Mouse (Mus musculus) E14TG2a.4 (cell line): ENCODE measurements around the gene Klf9.

ENCODE experiments used
- H3K27me3 ChIP-seq: 2 replicates; pipeline ENCODE4 v1.6.1; 2014; ENCODE audit warnings: low read length, control low read depth; ENCODE audit not compliant: insufficient read depth
- H3K36me3 ChIP-seq: 2 replicates; pipeline ENCODE4 v1.6.1; 2014; ENCODE audit warnings: low read length, control low read depth; ENCODE audit not compliant: insufficient read depth
- H3K4me1 ChIP-seq: replicated peaks from 2 replicates; pipeline ENCODE4 v1.6.1; 2014; ENCODE audit warnings: low read depth, low read length, control low read depth
- H3K4me3 ChIP-seq: replicated peaks from 2 replicates; pipeline ENCODE4 v1.5.1; 2014; ENCODE audit warnings: mild to moderate bottlenecking, low read length
- H3K9me3 ChIP-seq: 2 replicates; pipeline ENCODE4 v1.6.1; 2014; ENCODE audit warnings: low read length, control low read depth
- CTCF ChIP-seq: conservative IDR thresholded peaks from 2 replicates; pipeline ENCODE4 v1.5.1; 2014; ENCODE audit warnings: low read length
- NANOG ChIP-seq: IDR thresholded peaks from 2 replicates; pipeline ENCODE4 v1.6.1; 2014; ENCODE audit warnings: borderline replicate concordance, low read length, mixed read lengths
- POU5F1 ChIP-seq: IDR thresholded peaks from 2 replicates; pipeline ENCODE4 v1.6.1; 2014; ENCODE audit warnings: low read length, borderline replicate concordance

Klf9 gene

DNA sequence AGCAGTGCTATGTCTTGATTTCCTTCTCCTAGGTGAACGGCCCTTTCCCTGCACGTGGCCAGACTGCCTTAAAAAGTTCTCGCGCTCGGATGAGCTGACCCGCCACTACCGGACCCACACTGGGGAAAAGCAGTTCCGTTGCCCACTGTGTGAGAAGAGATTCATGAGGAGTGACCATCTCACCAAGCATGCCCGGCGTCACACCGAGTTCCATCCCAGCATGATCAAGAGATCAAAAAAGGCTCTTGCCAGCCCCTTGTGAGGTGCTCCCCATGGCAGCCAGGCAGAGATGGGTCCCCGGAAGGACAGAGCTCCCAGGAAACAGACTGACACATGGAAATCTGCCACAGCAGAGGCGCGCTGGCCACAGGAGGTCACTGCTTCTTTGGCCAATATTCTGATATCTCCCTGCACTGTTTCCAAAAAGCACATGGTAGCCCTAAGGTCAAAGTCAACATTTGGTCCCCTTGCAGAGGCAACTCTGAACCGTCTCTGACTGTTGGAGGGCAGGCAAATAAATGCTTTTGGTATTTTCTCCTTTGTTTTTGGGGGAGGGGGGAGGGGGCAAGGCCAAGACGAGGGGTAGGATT lies 23.7 kb downstream of the Klf9 start:
- no peak for TF ChIP-seq NANOG
- no peak for TF ChIP-seq CTCF
- TF ChIP-seq POU5F1: no peak
- peaks cover 82% of the 10 kb centered on the region for H3K36me3 ChIP-seq
- H3K27me3 ChIP-seq: no peaks in the 10 kb centered on the region
- peaks cover 95% of the 10 kb centered on the region for H3K4me1 ChIP-seq
- H3K9me3 ChIP-seq: no peaks in the 10 kb centered on the region
- H3K4me3 ChIP-seq: no peak overlapping the region; the same call in 1 of the 2 replicates

DNA sequence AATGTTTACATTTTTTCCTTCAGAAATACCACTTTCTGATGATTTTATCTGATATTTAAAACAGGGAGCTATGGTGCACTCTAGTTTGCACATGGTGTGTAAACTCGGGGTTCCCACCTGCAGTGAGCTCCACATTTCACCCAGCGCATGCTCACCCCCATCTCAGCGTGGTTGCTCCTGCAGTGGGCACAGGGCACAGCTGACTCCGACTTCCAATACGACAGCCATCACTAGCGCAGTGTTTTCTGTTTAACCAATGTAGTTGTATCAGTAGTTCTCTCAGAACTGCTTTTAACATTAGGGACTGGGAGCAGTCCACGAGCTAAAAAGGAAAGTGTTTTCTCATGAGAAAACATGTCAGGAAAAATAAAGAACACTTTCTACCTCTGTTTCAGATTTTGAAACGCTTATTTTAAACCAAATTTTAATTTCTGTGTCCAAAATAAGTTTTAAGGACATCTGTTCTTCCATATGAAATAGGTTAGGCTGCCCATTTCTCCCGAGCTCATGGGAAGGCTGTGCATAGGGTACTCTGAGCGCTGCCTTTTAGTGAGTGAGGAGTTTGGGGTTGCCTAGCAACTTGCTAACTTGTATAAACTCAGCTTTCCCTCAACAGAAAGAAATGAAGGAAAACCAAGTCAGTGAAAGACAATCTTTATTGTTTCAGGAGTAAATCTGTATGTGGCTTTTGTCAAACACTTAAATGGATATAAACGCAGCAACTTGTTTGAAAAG lies 25.7 kb downstream of the Klf9 start:
- Histone ChIP-seq H3K4me1 (peaks cover 99% of the 10 kb centered on the region), H3K36me3 (peaks cover 79% of the 10 kb centered on the region), H3K9me3 (no peaks in the 10 kb centered on the region), H3K27me3 (no peaks in the 10 kb centered on the region), H3K4me3 (no peak overlapping the region)
- TF ChIP-seq NANOG (no peak), CTCF (no peak), POU5F1 (no peak)

DNA sequence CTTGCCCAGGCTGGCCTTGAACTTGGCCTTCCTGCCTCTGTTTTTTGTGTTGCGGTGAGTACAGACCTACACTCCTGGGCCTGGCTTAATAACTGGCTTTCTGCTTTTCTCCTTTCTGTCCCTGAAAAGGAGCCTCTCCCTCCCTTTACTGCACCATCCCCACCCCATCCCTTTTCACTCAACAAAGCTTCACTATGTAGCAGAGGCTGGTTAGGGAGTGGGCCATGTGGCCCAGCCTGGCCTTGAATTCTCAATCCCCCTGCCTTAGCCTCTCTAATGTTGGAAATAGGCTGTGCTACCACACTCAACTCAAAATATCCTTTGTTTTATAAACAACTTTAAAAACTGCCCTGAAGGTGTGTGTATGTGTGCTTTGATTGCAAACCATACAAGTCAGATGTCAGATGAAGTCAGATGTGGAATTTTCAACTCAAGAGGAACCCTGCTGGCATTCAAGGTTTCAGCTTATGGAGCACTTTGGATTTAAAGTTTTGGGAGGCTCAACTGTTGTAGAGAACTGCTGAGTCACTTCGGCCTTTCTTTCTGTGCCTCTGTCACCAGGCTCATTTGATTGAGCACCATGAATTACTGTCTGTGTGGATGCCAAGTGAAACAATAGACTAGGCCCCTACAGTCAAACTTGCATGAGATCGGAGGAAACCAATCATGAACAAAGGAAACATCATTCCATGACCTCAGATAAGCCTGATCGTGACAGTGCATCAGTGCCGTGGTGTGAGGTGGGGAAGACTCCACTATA lies 28.1 kb downstream of the Klf9 start:
- 0 out of 2 replicates have a peak overlapping the region, but pooled peaks have one; percentile 5 for H3K4me3 ChIP-seq

DNA sequence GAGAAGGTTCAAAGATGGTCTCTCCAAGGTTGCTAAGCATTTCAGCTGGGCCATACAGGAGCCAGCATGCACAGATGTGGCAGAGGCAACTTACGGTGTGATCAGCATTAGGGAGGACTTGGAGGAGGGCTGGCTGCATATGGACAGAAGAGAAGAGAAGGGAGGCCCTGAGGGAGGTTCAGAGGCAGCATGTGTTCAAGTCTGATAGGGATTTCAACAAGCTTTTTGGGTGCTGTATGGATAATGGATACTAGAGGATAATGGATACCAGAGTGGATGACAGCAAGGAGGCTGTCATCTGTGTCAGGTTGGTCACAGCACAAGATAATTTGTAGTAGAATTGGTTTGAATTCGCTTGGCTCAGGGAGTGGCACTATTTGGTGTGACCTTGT lies 28.6 kb downstream of the Klf9 start:
- Histone ChIP-seq H3K4me3 (no peak overlapping the region), H3K9me3 (no peaks in the 10 kb centered on the region), H3K4me1 (peaks cover 80% of the 10 kb centered on the region), H3K27me3 (no peaks in the 10 kb centered on the region), H3K36me3 (peaks cover 56% of the 10 kb centered on the region)
- no peak for TF ChIP-seq NANOG
- no peak for TF ChIP-seq POU5F1
- no peak for TF ChIP-seq CTCF

More for the DNA sequence above, 28.1 kb downstream of the Klf9 start:
- H3K27me3 ChIP-seq: no peaks in the 10 kb centered on the region
- peaks cover 82% of the 10 kb centered on the region for H3K4me1 ChIP-seq
- TF ChIP-seq CTCF (no peak), NANOG (no peak), POU5F1 (no peak)
- peaks cover 62% of the 10 kb centered on the region for H3K36me3 ChIP-seq
- no peaks in the 10 kb centered on the region for H3K9me3 ChIP-seq

DNA sequence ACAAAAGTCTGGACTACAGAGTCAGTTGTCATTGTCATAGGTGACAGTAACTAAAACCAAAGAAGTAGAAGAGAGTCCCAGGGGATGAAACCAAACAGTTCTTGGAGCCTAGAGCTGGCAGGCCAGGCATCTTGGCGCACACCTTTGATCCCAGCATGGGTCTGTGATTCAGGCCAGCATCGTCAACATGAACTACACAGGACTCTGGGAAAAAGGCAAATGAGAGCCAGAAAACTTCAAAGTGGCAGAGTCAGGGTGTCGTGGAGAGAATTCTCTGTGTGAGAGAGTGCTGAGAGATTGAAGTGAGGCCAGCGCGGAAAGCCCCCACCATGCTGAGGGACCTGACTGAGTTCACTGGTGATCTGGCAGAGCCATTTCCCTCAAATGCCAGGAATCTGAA lies 29.4 kb downstream of the Klf9 start:
- H3K36me3 ChIP-seq: peaks cover 48% of the 10 kb centered on the region
- peaks cover 80% of the 10 kb centered on the region for H3K4me1 ChIP-seq
- TF ChIP-seq NANOG (no peak), POU5F1 (no peak), CTCF (no peak)
- H3K27me3 ChIP-seq: no peaks in the 10 kb centered on the region
- H3K4me3 ChIP-seq: no peak overlapping the region
- H3K9me3 ChIP-seq: no peaks in the 10 kb centered on the region

DNA sequence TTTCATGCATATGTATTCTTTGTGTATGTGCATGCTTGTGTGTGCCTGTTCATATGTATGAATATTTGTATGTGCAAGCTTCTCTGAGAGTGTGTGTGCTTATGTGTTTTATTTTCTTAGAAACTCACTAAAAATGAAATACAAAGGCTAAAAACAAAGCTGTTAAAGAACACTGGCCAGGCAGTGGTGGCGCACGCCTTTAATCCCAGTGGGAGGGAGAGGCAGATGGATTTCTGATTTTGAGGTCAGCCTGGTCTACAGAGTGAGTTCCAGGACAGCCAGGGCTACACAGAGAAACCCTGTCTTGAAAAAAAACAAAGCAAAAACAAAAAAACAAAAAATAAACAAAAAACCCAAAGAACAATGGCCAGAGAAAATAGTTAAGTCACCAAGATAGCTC lies 30.1 kb downstream of the Klf9 start:
- Histone ChIP-seq H3K4me1 (peaks cover 80% of the 10 kb centered on the region), H3K36me3 (peaks cover 41% of the 10 kb centered on the region), H3K27me3 (no peaks in the 10 kb centered on the region), H3K4me3 (no peak overlapping the region), H3K9me3 (no peaks in the 10 kb centered on the region)
- TF ChIP-seq NANOG (no peak), POU5F1 (no peak), CTCF (no peak)

DNA sequence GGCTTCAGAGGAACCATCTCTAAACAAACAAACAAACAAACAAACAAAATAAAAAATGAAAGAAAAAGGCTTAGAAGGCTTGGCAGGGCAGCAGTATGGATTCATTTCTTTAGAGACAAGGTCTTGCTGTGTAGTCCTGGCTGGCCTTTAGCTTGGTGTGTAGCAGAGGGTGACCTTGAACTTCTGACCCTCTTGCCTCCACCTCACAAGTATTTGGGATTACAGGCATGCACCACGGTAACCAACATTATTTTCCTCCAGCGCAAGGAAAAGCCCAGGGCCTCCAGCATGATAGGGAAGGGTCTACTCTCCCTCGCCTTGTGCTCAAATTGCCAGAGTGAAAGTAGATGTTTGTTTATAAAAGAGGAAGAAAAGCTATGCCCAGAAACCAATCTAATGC lies 34.1 kb downstream of the Klf9 start:
- no peak for TF ChIP-seq CTCF
- no peaks in the 10 kb centered on the region for H3K27me3 ChIP-seq
- peaks cover 7% of the 10 kb centered on the region for H3K36me3 ChIP-seq
- no peak overlapping the region; the same call in 1 of the 2 replicates for H3K4me3 ChIP-seq
- H3K4me1 ChIP-seq: peaks cover 70% of the 10 kb centered on the region
- no peaks in the 10 kb centered on the region for H3K9me3 ChIP-seq

DNA sequence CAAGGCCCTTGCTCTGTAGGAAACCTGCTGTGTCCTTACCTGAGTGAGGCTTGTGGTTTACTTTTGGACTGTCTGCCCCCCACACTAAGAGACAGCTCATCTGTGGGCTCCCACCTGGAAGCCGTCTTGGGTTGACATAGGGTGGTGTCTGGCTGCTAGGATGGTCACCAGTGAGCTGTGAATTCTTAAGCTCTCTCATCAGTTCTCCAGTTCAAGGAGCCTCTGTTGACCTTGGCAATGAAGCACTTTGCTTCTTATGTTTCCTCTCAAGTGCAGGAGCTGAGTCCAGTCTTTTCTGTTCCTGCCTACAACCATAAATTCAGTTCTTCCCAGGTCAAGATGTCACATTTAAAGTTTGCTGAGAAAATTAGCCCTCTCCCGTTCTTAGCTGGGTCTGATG lies 34.5 kb downstream of the Klf9 start:
- H3K36me3 ChIP-seq: peaks cover 3% of the 10 kb centered on the region; the same call in 1 of the 2 replicates
- TF ChIP-seq CTCF (no peak), POU5F1 (no peak)
- H3K4me3 ChIP-seq: no peak overlapping the region; the same call in 1 of the 2 replicates
- H3K27me3 ChIP-seq: no peaks in the 10 kb centered on the region
- H3K9me3 ChIP-seq: no peaks in the 10 kb centered on the region
- H3K4me1 ChIP-seq: peaks cover 70% of the 10 kb centered on the region
